ENCODE assay signal across 13 mouse cellular contexts in the genomic region with DNA sequence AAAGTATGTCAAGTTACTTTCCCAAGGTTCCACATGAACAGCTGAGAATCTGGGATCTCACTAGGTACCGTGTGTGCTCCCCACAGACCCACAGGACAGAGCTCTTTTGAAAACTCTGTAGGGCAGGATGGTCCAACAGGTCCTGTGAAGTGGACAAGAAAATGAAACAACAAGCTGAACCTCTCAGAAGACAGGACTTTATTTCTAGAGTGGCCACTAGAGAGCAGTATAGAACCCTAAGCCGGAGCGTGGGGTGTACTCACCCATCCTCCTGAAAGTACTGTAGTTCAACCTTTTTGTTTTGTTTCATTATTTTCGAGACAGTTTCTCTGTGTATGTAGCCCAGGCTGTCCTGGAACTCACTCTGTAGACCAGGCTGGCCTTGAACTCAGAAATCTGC. TPM values are rescaled to one million over a fixed set of nuclear protein-coding genes. Genes with fewer than 3 reads are reported as not detected.
DNase-seq lines count a peak whose midpoint lies in the region; ATAC-seq lines count a peak whose summit lies in the region.
"Had no signal": no experiment of that assay in that cellular context is flagged by ENCODE, and none has a peak within 500 bp of the region (broad histone marks: within the 10 kb centered on the region; RNA-seq: fewer than 3 reads in every experiment).

No protein-coding gene starts in this region.

- H3K27ac ChIP-seq in heart, embryonic 12.5 days (ENCODE audit: poor library complexity, severe bottlenecking) = no peak overlapping the region
- H3K27ac ChIP-seq in midbrain, embryonic 14.5 days (replicated peaks; ENCODE audit: low read depth, low read length) = no peak overlapping the region
- no peak overlapping the region for H3K27ac ChIP-seq in midbrain, embryonic 13.5 days
- H3K27ac ChIP-seq: embryonic facial prominence, embryonic 12.5 days; limb, embryonic 10.5 days had no signal

- H3K4me1 ChIP-seq in heart, embryonic 12.5 days (replicated peaks) = no peaks in the 10 kb centered on the region
- H3K4me1 ChIP-seq in midbrain, embryonic 14.5 days (ENCODE audit: control insufficient read depth, insufficient read depth, low read length) = no peaks in the 10 kb centered on the region
- H3K4me1 ChIP-seq in midbrain, embryonic 13.5 days (replicated peaks) = no peaks in the 10 kb centered on the region
- H3K4me1 ChIP-seq: embryonic facial prominence, embryonic 12.5 days; limb, embryonic 10.5 days had no signal

- intact Hi-C loops in left cerebral cortex, postnatal 36 days (cut with DNase I) = no loop called here

- no peaks in the 10 kb centered on the region for H3K9me3 ChIP-seq in heart, embryonic 12.5 days (replicated peaks)
- no peaks in the 10 kb centered on the region for H3K9me3 ChIP-seq in midbrain, embryonic 14.5 days (ENCODE audit: control insufficient read depth, low read length)
- H3K9me3 ChIP-seq in midbrain, embryonic 13.5 days = no peaks in the 10 kb centered on the region
- H3K9me3 ChIP-seq: embryonic facial prominence, embryonic 12.5 days; limb, embryonic 10.5 days had no signal

- WGBS in heart, embryonic 12.5 days = 78% methylated on average over 4 of the region's 4 CpGs
- whole genome bisulfite sequencing in midbrain, embryonic 14.5 days = 78% methylated on average over 4 of the region's 4 CpGs
- WGBS in midbrain, embryonic 13.5 days = 83% methylated on average over 4 of the region's 4 CpGs

- no peak overlapping the region for H3K9ac ChIP-seq in heart, embryonic 12.5 days
- no peak overlapping the region for H3K9ac ChIP-seq in midbrain, embryonic 14.5 days (replicated peaks; ENCODE audit: low read length)
- H3K9ac ChIP-seq in midbrain, embryonic 13.5 days (replicated peaks) = no peak overlapping the region
- H3K9ac ChIP-seq: embryonic facial prominence, embryonic 12.5 days had no signal

- ATAC-seq in heart, embryonic 12.5 days (ENCODE audit: insufficient number of reproducible peaks, low FRiP score) = no peak
- no peak for ATAC-seq in midbrain, embryonic 14.5 days (ENCODE audit: low FRiP score, low TSS enrichment)
- no peak for ATAC-seq in midbrain, embryonic 13.5 days
- ATAC-seq in megakaryocyte-erythroid progenitor cell, adult 5-6 weeks (replicated peaks; ENCODE audit: low FRiP score, low TSS enrichment, poor library complexity, severe bottlenecking) = 0 out of 2 replicates have a peak, but pooled peaks have one; percentile 20

- no peaks in the 10 kb centered on the region for H3K27me3 ChIP-seq in heart, embryonic 12.5 days (replicated peaks)
- no peaks in the 10 kb centered on the region for H3K27me3 ChIP-seq in midbrain, embryonic 14.5 days (ENCODE audit: control insufficient read depth, insufficient read depth, low read length)
- H3K27me3 ChIP-seq in midbrain, embryonic 13.5 days = no peaks in the 10 kb centered on the region
- H3K27me3 ChIP-seq: embryonic facial prominence, embryonic 12.5 days had no signal

- H3K4me3 ChIP-seq in heart, embryonic 12.5 days = no peak overlapping the region
- no peak overlapping the region for H3K4me3 ChIP-seq in midbrain, embryonic 14.5 days (replicated peaks; ENCODE audit: low read depth, low read length)
- H3K4me3 ChIP-seq in midbrain, embryonic 13.5 days (replicated peaks) = no peak overlapping the region
- H3K4me3 ChIP-seq: embryonic facial prominence, embryonic 12.5 days; limb, embryonic 10.5 days had no signal

- peaks cover 42% of the 10 kb centered on the region for H3K36me3 ChIP-seq in heart, embryonic 12.5 days
- peaks cover 36% of the 10 kb centered on the region for H3K36me3 ChIP-seq in midbrain, embryonic 14.5 days (ENCODE audit: control insufficient read depth, insufficient read depth, low read length)
- peaks cover 31% of the 10 kb centered on the region for H3K36me3 ChIP-seq in midbrain, embryonic 13.5 days

- no peak overlapping the region for H3K4me2 ChIP-seq in heart, embryonic 12.5 days
- H3K4me2 ChIP-seq in midbrain, embryonic 14.5 days (ENCODE audit: low read length) = no peak overlapping the region
- no peak overlapping the region for H3K4me2 ChIP-seq in midbrain, embryonic 13.5 days (replicated peaks)
- H3K4me2 ChIP-seq: embryonic facial prominence, embryonic 12.5 days had no signal

- peak; percentile 27 to 36 for DNase-seq in heart, adult 18-20 months
- DNase-seq in midbrain, embryonic 14.5 days = peak; percentile 4
- DNase-seq in adipocyte (ENCODE audit: low spot score) = peak; percentile 50
- DNase-seq in ovary, adult 18-20 months (ENCODE audit: low spot score) = no peak
- DNase-seq in left cerebral cortex, postnatal 36 days (ENCODE audit: low spot score in 2 of 2) = no peak
- DNase-seq: adrenal gland, postnatal 36 days; lung, postnatal 14 days had no signal

RNA-seq across cellular contexts. Expression of gene Aqp7, which starts 19.7 kb away (rescaled TPM):
- total RNA-seq in heart, adult 18-20 months (2021) = 10 to 100 TPM; 17.6 to 24.6 TPM
- polyA plus RNA-seq in heart, embryonic 12.5 days (2016; fragmentation: Nextera tagmentation; extraction: Ambion mirVana) = 0.09 TPM in 1 of 2 replicates, not detected in the other
- polyA plus RNA-seq in midbrain, embryonic 14.5 days (2014; fragmentation: Nextera tagmentation; extraction: Ambion mirVana) = 0.16 TPM in 1 of 2 replicates, not detected in the other
- 0.15 TPM in 1 of 2 replicates, not detected in the other for polyA plus RNA-seq in midbrain, embryonic 13.5 days (2015; fragmentation: Nextera tagmentation; extraction: Ambion mirVana)
- total RNA-seq in megakaryocyte-erythroid progenitor cell, adult 5-6 weeks (2014; fragmentation: Nextera tagmentation) = not detected in 2 replicates
- not detected in 2 replicates for total RNA-seq in megakaryocyte-erythroid progenitor cell, adult 5-6 weeks (2017)
- total RNA-seq in left cerebral cortex, postnatal 36 days (2021) = not detected
- polyA plus RNA-seq: embryonic facial prominence, embryonic 12.5 days; heart, embryonic 14.5 days had no signal

RNA-seq across cellular contexts. Expression of gene Nfx1, which starts 57.6 kb away (rescaled TPM):
- total RNA-seq in heart, adult 18-20 months (2021) = 10 to 100 TPM; 21.2 to 21.8 TPM
- polyA plus RNA-seq in heart, embryonic 12.5 days (2016; fragmentation: Nextera tagmentation; extraction: Ambion mirVana) = 67.8 and 75.0 TPM in 2 replicates
- polyA plus RNA-seq in midbrain, embryonic 14.5 days (2014; fragmentation: Nextera tagmentation; extraction: Ambion mirVana) = 90.8 and 114 TPM in 2 replicates
- 107 and 109 TPM in 2 replicates for polyA plus RNA-seq in midbrain, embryonic 13.5 days (2015; fragmentation: Nextera tagmentation; extraction: Ambion mirVana)
- 75.8 and 103 TPM in 2 replicates for total RNA-seq in megakaryocyte-erythroid progenitor cell, adult 5-6 weeks (2014; fragmentation: Nextera tagmentation)
- total RNA-seq in megakaryocyte-erythroid progenitor cell, adult 5-6 weeks (2017) = 74.3 and 77.6 TPM in 2 replicates
- 10 to 100 TPM; 67.3 to 78.5 TPM for total RNA-seq in left cerebral cortex, postnatal 36 days (2021)

Comparison
In these comparisons a context has a peak if more than half of its experiments do, and no peak if none do; other contexts are left out.
1. DNase-seq: peak in heart, adult 18-20 months (2 of 2), midbrain, embryonic 14.5 days (single experiment) and adipocyte (single experiment); none in ovary, adult 18-20 months (single experiment) and left cerebral cortex, postnatal 36 days (0 of 2).
2. RNA of gene Aqp7, which starts 19.7 kb away (total RNA-seq): 17.6 to 24.6 TPM in heart, adult 18-20 months; not detected in megakaryocyte-erythroid progenitor cell, adult 5-6 weeks and not detected in left cerebral cortex, postnatal 36 days; every median in the first group is over 10 times any median in the second.